Mouse (Mus musculus) spleen, embryonic (tissue): ENCODE results near the gene Cdh6.

ENCODE experiments used
- CTCF ChIA-PET: fragments of 350-600 bp; sonication (Branson Sonifier 250); formaldehyde crosslinking; loops from one replicate; lab custom pipeline; 2022; lab: Charles Lee

Gene Cdh6

DNA sequence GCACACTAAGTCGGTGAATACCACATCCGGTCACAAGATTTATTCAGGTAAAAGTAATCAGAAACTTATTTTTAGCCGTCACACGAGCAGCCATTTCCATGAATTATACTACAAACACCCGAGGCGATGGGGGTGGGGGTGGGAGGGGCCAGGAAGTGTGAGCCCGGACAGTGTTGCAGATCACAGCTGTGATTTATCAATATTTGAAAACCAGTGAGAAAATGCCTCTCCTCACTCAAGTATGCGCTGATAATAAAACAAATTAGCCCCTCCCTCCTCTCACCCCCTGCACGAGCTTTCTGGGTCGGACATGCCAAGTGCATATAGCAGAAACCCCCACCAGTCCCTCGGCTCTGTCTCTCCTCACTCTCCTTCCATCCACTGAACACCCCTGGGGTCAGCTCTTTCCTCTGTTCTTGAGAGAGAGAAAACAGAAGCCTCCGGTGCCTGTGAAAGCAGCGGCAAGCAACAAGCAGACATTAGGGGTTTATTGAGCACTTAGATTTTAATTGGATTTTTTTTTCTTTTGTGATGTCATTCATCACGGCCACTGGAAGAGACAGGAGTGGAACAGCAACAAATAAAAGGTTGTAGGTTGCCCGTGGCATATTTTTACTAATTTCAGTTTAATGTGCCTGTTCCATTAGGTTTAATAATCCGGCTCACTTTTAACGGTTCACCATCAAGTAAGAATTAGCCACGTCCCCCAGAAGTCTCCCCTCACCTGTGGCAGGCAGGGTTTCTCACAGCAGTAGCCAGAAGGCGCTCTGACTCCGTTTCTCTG, 105.9 kb downstream of the Cdh6 start:
- CTCF ChIA-PET: no interaction called here

- CTCF ChIA-PET: no interaction called here
Measured at GRCm38 (mm10) chr15:13066765-13067164, 106.7 kb downstream of the Cdh6 start.

- CTCF ChIA-PET: no interaction called here
Measured at GRCm38 (mm10) chr15:13063633-13064032, 109.8 kb downstream of the Cdh6 start.

GRCm38 (mm10) chr15:13057728-13058127, 115.7 kb downstream of the Cdh6 start:
- CTCF ChIA-PET: no interaction called here

DNA sequence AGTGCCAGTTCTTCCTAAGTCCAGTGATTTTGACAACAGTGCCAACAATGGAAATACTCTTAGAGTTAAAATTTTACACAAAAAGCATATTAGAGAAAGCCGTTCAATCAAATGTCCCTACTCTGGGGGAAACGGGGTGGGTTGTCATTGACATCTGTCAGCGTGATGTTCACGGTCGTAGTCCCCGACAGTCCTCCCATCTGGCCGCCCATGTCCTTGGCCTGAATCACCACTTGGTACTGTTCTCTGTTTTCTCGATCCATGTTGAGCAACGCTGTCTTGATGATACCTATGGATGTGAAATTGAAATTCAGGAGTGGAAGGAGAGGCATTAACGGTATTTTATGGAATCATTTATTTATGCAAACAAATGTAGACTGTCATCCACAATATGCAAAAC, 116.2 kb downstream of the Cdh6 start:
- CTCF ChIA-PET: no interaction called here

DNA sequence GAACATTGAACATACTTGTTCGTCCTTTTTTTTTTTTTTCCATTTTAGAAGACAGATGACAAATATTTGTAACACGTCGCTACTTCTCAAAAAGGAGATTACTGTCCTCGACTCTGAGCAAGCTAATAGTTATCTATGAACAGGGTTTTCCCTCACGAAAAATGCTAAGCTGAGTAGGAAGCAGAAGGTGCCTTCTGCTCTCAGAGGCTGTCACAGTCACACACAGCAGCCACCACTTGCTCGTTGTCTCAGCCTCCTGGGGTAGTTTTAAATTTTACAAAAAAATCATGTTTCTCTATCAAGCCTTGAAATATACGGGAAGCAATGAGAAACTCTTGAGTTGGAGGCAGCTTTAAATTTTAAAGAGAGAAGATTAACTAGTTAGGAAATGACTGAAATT, 125.6 kb downstream of the Cdh6 start:
- CTCF ChIA-PET: no interaction called here

DNA sequence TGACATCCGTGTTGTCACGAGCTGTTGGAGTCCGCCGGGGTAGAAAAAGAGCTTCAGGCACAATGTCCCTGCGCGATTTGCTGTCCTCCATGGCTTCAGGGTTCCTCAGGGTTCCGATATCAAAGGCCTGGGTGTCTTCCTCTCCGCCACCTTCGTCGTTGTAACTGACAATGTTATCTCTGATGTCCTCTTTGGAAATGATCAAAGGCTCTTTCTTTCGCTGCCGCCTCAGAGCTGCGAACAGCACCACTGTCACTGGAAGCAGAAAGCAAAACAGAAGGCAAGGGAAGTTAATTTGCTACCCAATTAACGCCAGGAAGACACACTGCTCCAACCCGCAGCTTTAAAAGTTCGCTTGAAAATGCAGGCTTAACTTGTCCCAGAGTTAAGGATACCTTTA, 139.0 kb downstream of the Cdh6 start:
- CTCF ChIA-PET: no interaction called here

DNA sequence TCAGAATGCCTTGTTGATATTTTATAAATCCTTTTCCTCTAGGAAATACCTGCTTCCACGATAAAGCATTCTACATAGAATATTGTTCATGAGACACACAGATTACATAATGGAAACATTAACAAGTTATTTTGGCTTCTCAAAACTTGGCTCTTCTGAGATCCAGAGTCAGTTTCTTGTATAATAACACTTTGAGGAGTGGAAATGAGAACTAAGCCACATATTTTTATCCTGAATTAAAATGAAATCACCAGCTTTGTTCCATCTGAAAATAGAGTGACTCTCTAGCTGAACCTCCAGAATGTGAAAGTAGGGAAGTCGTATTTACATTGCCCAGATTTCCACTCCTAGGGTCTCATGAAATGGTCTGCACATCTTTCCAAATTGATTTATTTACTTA, 142.8 kb downstream of the Cdh6 start:
- CTCF ChIA-PET: no interaction called here

GRCm38 (mm10) chr15:13027513-13027912, 146.0 kb downstream of the Cdh6 start:
- CTCF ChIA-PET: no interaction called here

GRCm38 (mm10) chr15:13016756-13017357, 156.6 kb downstream of the Cdh6 start:
- CTCF ChIA-PET: no interaction called here

DNA sequence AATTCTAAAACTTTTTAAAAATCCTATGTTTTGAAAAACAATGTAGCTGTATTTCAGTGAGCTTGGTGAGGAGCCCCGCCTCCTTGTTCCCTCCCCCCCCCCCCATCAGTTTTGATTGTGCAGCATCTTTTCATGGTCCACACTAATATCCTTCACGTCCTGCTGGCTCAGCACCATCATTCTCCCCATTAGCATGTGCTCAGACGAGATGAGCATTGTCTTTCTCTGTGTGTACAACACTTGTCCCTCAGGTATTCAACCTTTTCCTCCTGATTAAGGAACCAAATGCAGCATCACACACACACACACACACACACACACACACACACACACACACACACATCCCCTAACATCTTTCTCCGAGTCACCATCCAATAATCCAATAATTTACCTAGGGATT, 164.7 kb downstream of the Cdh6 start:
- CTCF ChIA-PET: no interaction called here

GRCm38 (mm10) chr15:13005934-13006333, 167.5 kb downstream of the Cdh6 start:
- CTCF ChIA-PET: no interaction called here

GRCm38 (mm10) chr15:13001549-13001948, 171.9 kb downstream of the Cdh6 start:
- CTCF ChIA-PET: no interaction called here

GRCm38 (mm10) chr15:12994563-12995359, 178.7 kb downstream of the Cdh6 start:
- CTCF ChIA-PET: no interaction called here
